Mouse (Mus musculus) CH12.LX (cell line): ENCODE measurements around the gene Zfp626. TPM values are rescaled to one million over a fixed set of nuclear protein-coding genes. Genes with fewer than 3 reads are reported as not detected.

Source experiments
- DNase-seq: peaks from one replicate; pipeline ENCODE4 v3.0.0-alpha.2; 2013; ENCODE audit errors: extremely low read depth
- H3K27ac ChIP-seq: 2 replicates; pipeline ENCODE4 v1.5.1; 2012; ENCODE audit warnings: low read depth, mild to moderate bottlenecking, control low read depth, moderate library complexity; ENCODE audit not compliant: insufficient read depth
- H3K27me3 ChIP-seq: replicated peaks from 2 replicates; pipeline ENCODE3; 2012; ENCODE audit warnings: inconsistent platforms
- H3K36me3 ChIP-seq, 2 experiments: replicated peaks in 1 of 2; 2 replicates each; pipeline versions ENCODE3 to v1.6.1; 2012; ENCODE audit warnings: inconsistent platforms in 1 of 2, low read length in 1 of 2, mild to moderate bottlenecking in 1 of 2, mixed read lengths in 1 of 2, moderate library complexity in 1 of 2; ENCODE audit not compliant: control insufficient read depth in 1 of 2, insufficient read depth in 1 of 2
- H3K4me1 ChIP-seq, 2 experiments: 2 replicates each; pipeline ENCODE4 v1.6.1; 2012; ENCODE audit warnings: inconsistent platforms in 1 of 2, moderate library complexity in 1 of 2; ENCODE audit not compliant: insufficient read depth in 2 of 2, control insufficient read depth in 1 of 2
- H3K4me2 ChIP-seq: 2 replicates; pipeline ENCODE4 v1.6.1; 2012; ENCODE audit warnings: low read depth, mild to moderate bottlenecking, control low read depth; ENCODE audit not compliant: poor library complexity, insufficient read depth, severe bottlenecking
- H3K4me3 ChIP-seq, 3 experiments: fragments of 150-350 bp in 1 of 3; sonication (generic) in 1 of 3; replicated peaks in 1 of 3; 2 replicates each; pipeline versions ENCODE3 to v1.5.1; 2011 to 2012; ENCODE audit warnings: low read depth in 2 of 3, low read length in 2 of 3, mild to moderate bottlenecking in 2 of 3, moderate library complexity in 2 of 3, control low read depth in 1 of 3, improper control_type of control experiment in 1 of 3, inconsistent platforms in 1 of 3, mixed read lengths in 1 of 3; ENCODE audit not compliant: poor library complexity in 1 of 3
- H3K79me2 ChIP-seq: replicated peaks from 2 replicates; pipeline ENCODE4 v1.6.1; 2012; ENCODE audit warnings: mild to moderate bottlenecking, moderate library complexity; ENCODE audit not compliant: control insufficient read depth, poor library complexity, insufficient read depth, severe bottlenecking; ENCODE audit errors: extremely low read depth
- H3K9ac ChIP-seq: 2 replicates; pipeline ENCODE4 v1.6.1; 2012; ENCODE audit warnings: low read depth, mild to moderate bottlenecking, control low read depth, moderate library complexity; ENCODE audit not compliant: insufficient read depth
- H3K9me3 ChIP-seq: replicated peaks from 2 replicates; pipeline ENCODE3; 2012; ENCODE audit warnings: low read length, inconsistent platforms, mixed read lengths
- BHLHE40 ChIP-seq: IDR thresholded peaks from 2 replicates; pipeline ENCODE4 v1.6.1; 2011; ENCODE audit warnings: mild to moderate bottlenecking, low read depth, low read length, improper control_type of control experiment
- CHD1 ChIP-seq: IDR thresholded peaks from 2 replicates; pipeline ENCODE4 v1.6.1; 2012; ENCODE audit warnings: low read depth, low read length, improper control_type of control experiment, inconsistent platforms
- CHD2 ChIP-seq: IDR thresholded peaks from 2 replicates; pipeline ENCODE4 v1.6.1; 2011; ENCODE audit warnings: low read length, improper control_type of control experiment
- CTCF ChIP-seq, 2 experiments: IDR thresholded peaks in 1 of 2; conservative IDR thresholded peaks in 1 of 2; 2 replicates each; pipeline ENCODE4 v1.5.1; 2011 to 2012; ENCODE audit warnings: low read depth in 2 of 2, low read length in 2 of 2, improper control_type of control experiment in 1 of 2, inconsistent platforms in 1 of 2, mild to moderate bottlenecking in 1 of 2, moderate library complexity in 1 of 2
- E2F4 ChIP-seq: IDR thresholded peaks from 2 replicates; pipeline ENCODE4 v1.6.1; 2011; ENCODE audit warnings: low read depth, low read length, improper control_type of control experiment; ENCODE audit not compliant: insufficient replicate concordance
- ELF1 ChIP-seq: IDR thresholded peaks from 2 replicates; pipeline ENCODE4 v1.6.1; 2014; ENCODE audit warnings: low read depth, mild to moderate bottlenecking, inconsistent platforms, low read length, improper control_type of control experiment
- ETS1 ChIP-seq: conservative IDR thresholded peaks from 2 replicates; pipeline ENCODE4 v1.6.1; 2012; ENCODE audit warnings: low read depth, mild to moderate bottlenecking, inconsistent platforms, low read length, improper control_type of control experiment, moderate library complexity
- GABPA ChIP-seq: IDR thresholded peaks from 2 replicates; pipeline ENCODE4 v1.6.1; 2012; ENCODE audit warnings: low read depth, low read length, improper control_type of control experiment, inconsistent platforms; ENCODE audit not compliant: insufficient replicate concordance
- HCFC1 ChIP-seq: IDR thresholded peaks from 2 replicates; pipeline ENCODE4 v1.6.1; 2012; ENCODE audit warnings: low read depth, mild to moderate bottlenecking, inconsistent platforms, low read length, improper control_type of control experiment
- JUND ChIP-seq: conservative IDR thresholded peaks from 2 replicates; pipeline ENCODE4 v1.6.1; 2011; ENCODE audit warnings: low read depth, low read length, improper control_type of control experiment
- KAT2A ChIP-seq: IDR thresholded peaks from 2 replicates; pipeline ENCODE4 v1.6.1; 2012; ENCODE audit warnings: low read length, improper control_type of control experiment, inconsistent platforms; ENCODE audit not compliant: insufficient replicate concordance
- MAX ChIP-seq: IDR thresholded peaks from 2 replicates; pipeline ENCODE4 v1.6.1; 2011; ENCODE audit warnings: low read length, improper control_type of control experiment
- MAZ ChIP-seq: IDR thresholded peaks from 2 replicates; pipeline ENCODE4 v1.6.1; 2012; ENCODE audit warnings: low read depth, mild to moderate bottlenecking, inconsistent platforms, low read length, improper control_type of control experiment, moderate library complexity
- MEF2A ChIP-seq: IDR thresholded peaks from 2 replicates; pipeline ENCODE4 v1.6.1; 2014; ENCODE audit warnings: low read depth, mild to moderate bottlenecking, inconsistent platforms, low read length, improper control_type of control experiment, borderline replicate concordance
- MXI1 ChIP-seq: IDR thresholded peaks from 2 replicates; pipeline ENCODE4 v1.6.1; 2011; ENCODE audit warnings: mild to moderate bottlenecking, low read depth, low read length, improper control_type of control experiment
- MYC ChIP-seq: IDR thresholded peaks from 2 replicates; pipeline ENCODE4 v1.6.1; 2011; ENCODE audit warnings: low read depth, mild to moderate bottlenecking, improper control_type of control experiment, low read length
- NELFE ChIP-seq: IDR thresholded peaks from 2 replicates; pipeline ENCODE4 v1.6.1; 2011; ENCODE audit warnings: low read depth, low read length, improper control_type of control experiment
- NRF1 ChIP-seq: IDR thresholded peaks from 2 replicates; pipeline ENCODE4 v1.6.1; 2014; ENCODE audit warnings: low read depth, mild to moderate bottlenecking, inconsistent platforms, low read length, improper control_type of control experiment, moderate library complexity
- POLR2A ChIP-seq: IDR thresholded peaks from 2 replicates; pipeline ENCODE4 v1.6.1; 2011; ENCODE audit warnings: low read depth, mild to moderate bottlenecking, improper control_type of control experiment, low read length
- POLR2AphosphoS2 ChIP-seq: IDR thresholded peaks from 2 replicates; pipeline ENCODE4 v1.6.1; 2011; ENCODE audit warnings: low read depth, low read length, improper control_type of control experiment
- RAD21 ChIP-seq: IDR thresholded peaks from 2 replicates; pipeline ENCODE4 v1.6.1; 2011; ENCODE audit warnings: low read depth, mild to moderate bottlenecking, low read length, improper control_type of control experiment, moderate library complexity
- SIN3A ChIP-seq: IDR thresholded peaks from 2 replicates; pipeline ENCODE4 v1.6.1; 2012; ENCODE audit warnings: low read length, improper control_type of control experiment, inconsistent platforms
- TBP ChIP-seq: conservative IDR thresholded peaks from 2 replicates; pipeline ENCODE4 v1.6.1; 2011; ENCODE audit warnings: low read depth, low read length, improper control_type of control experiment
- TCF12 ChIP-seq: IDR thresholded peaks from 2 replicates; pipeline ENCODE4 v1.6.1; 2014; ENCODE audit warnings: low read depth, mild to moderate bottlenecking, inconsistent platforms, low read length, improper control_type of control experiment
- UBTF ChIP-seq: IDR thresholded peaks from 2 replicates; pipeline ENCODE4 v1.6.1; 2012; ENCODE audit warnings: low read depth, mild to moderate bottlenecking, inconsistent platforms, low read length, improper control_type of control experiment, moderate library complexity
- USF2 ChIP-seq: conservative IDR thresholded peaks from 2 replicates; pipeline ENCODE4 v1.6.1; 2011; ENCODE audit warnings: low read depth, low read length, improper control_type of control experiment
- ZKSCAN1 ChIP-seq: IDR thresholded peaks from 2 replicates; pipeline ENCODE4 v1.6.1; 2012; ENCODE audit warnings: low read depth, inconsistent platforms, low read length, improper control_type of control experiment, borderline replicate concordance
- ZMIZ1 ChIP-seq: IDR thresholded peaks from 2 replicates; pipeline ENCODE4 v1.6.1; 2012; ENCODE audit warnings: low read depth, mild to moderate bottlenecking, inconsistent platforms, low read length, improper control_type of control experiment
- dilution Hi-C: fragments of 300-500 bp; cut with MboI; formaldehyde crosslinking; loops from 2 replicates; pipeline ENCODE4 v1.14.3; 2020; ENCODE audit warnings: low sequenced_read_pairs; ENCODE audit not compliant: extremely low pct_unique_long_range_greater_than_20kb, extremely low pct_ligation_motif_present
- in situ Hi-C: fragments of 300-500 bp; cut with MboI; formaldehyde crosslinking; loops from 3 replicates; pipeline ENCODE4 v1.14.3; 2019; ENCODE audit warnings: low sequenced_read_pairs, low pct_ligation_motif_present, low pct_unique_long_range_greater_than_20kb, mixed read lengths
- polyA plus RNA-seq: library from polyadenylated mRNA; unstranded; fragments of >175 nt; gene quantifications from 2 replicates; pipeline ENCODE4 v1.2.1, GENCODE M21; 2012; ENCODE audit warnings: low read depth; ENCODE audit not compliant: insufficient read length
- total RNA-seq, 2 experiments: library from RNA; depleted of rRNA; stranded (reverse); fragments of 300-350 nt in 1 of 2; fragments of >200 nt in 1 of 2; gene quantifications; 2 replicates each; pipeline ENCODE4 v1.2.3; 2012 to 2014

Gene Zfp626
- total and polyA plus RNA-seq, 3 experiments: 3.6 to 6.5 (median 3.6) TPM

GRCm38 (mm10) chr7:27802986-27803385 lies 4.0 kb upstream of the Zfp626 start:
- H3K4me1 ChIP-seq: peaks cover 2 to 11% of the 10 kb centered on the region in 2 experiments; a peak in 2 of 4 replicates
- H3K9me3 ChIP-seq: no peaks in the 10 kb centered on the region
- peaks cover 10% of the 10 kb centered on the region; the same call in 1 of the 2 replicates for H3K79me2 ChIP-seq
- in situ Hi-C loops (loop anchor here (5.0 kb wide), 1 partner anchor 71 kb away; the partner anchor contains the start of gene Zfp60), dilution Hi-C loops (no loop called here)
- H3K27me3 ChIP-seq: no peaks in the 10 kb centered on the region
- H3K4me2 ChIP-seq: no peak overlapping the region
- H3K27ac ChIP-seq: no peak overlapping the region
- peaks cover 13% of the 10 kb centered on the region in 2 experiments for H3K36me3 ChIP-seq
- no peak for DNase-seq
- TF ChIP-seq GABPA: no peak
- TF ChIP-seq NELFE: no peak
- TF ChIP-seq UBTF: no peak
- TF ChIP-seq MAZ: no peak
- TF ChIP-seq ZKSCAN1: no peak
- TF ChIP-seq ETS1: no peak
- no peak for TF ChIP-seq BHLHE40
- TF ChIP-seq CHD1: no peak
- no peak for TF ChIP-seq CTCF (conservative IDR thresholded peaks at IDR 0.05 in 1 of 2, IDR thresholded peaks at IDR 0.05 in 1 of 2; ENCODE audit: low read depth in 2 of 2, low read length in 2 of 2)
- TF ChIP-seq USF2: no peak
- TF ChIP-seq NRF1: no peak
- no peak for TF ChIP-seq HCFC1
- H3K4me3 ChIP-seq: no peak overlapping the region
- H3K9ac ChIP-seq: no peak overlapping the region

GRCm38 (mm10) chr7:27804297-27805030 lies 2.5 kb upstream of the Zfp626 start:
- Histone ChIP-seq H3K9me3 (no peaks in the 10 kb centered on the region), H3K27me3 (no peaks in the 10 kb centered on the region), H3K79me2 (peaks cover 10% of the 10 kb centered on the region; the same call in 1 of the 2 replicates), H3K4me1 (peaks cover 2 to 11% of the 10 kb centered on the region in 2 experiments; a peak in 2 of 4 replicates), H3K4me3 (peak overlapping the region; percentile 73 to 81 (median 76)), H3K9ac (peak overlapping the region; percentile 89), H3K27ac (no peak overlapping the region), H3K4me2 (peak overlapping the region; percentile 52; the same call in 1 of the 2 replicates), H3K36me3 (peaks cover 24 to 27% of the 10 kb centered on the region in 2 experiments)
- no peak for TF ChIP-seq ETS1
- peak; percentile 96 for TF ChIP-seq HCFC1
- peak; percentile 97 for TF ChIP-seq SIN3A
- TF ChIP-seq NELFE: peak; percentile 81
- TF ChIP-seq TBP: peak; percentile 65
- TF ChIP-seq ZMIZ1: peak; percentile 70
- TF ChIP-seq MYC: peak; percentile 41; the same call in 1 of the 2 replicates
- TF ChIP-seq KAT2A: peak; percentile 91; the same call in 1 of the 2 replicates
- no peak for TF ChIP-seq UBTF
- TF ChIP-seq MAZ: no peak
- TF ChIP-seq JUND: no peak
- TF ChIP-seq BHLHE40: peak; percentile 41
- peak; percentile 95 for TF ChIP-seq ELF1
- peak; percentile 57 for TF ChIP-seq CHD2
- peak; percentile 72; the same call in 1 of the 2 replicates for TF ChIP-seq MXI1
- peak; percentile 0; the same call in 1 of the 2 replicates for TF ChIP-seq MAX
- TF ChIP-seq RAD21: no peak
- TF ChIP-seq E2F4: no peak
- TF ChIP-seq POLR2AphosphoS2: peak; percentile 71
- peak; percentile 11; the same call in 1 of the 2 replicates for TF ChIP-seq MEF2A
- no peak for TF ChIP-seq NRF1
- peak; percentile 80 for TF ChIP-seq TCF12
- TF ChIP-seq POLR2A: peak; percentile 95
- DNase-seq: peak; percentile 76
- dilution Hi-C loops: no loop called here
- in situ Hi-C loops: loop anchor here (5.0 kb wide), 1 partner anchor 72 kb away; the partner anchor contains the start of gene Zfp60
